Mouse (Mus musculus) liver, adult 2 months (tissue): ENCODE measurements around the gene Atp6ap1l. TPM values are rescaled to one million over a fixed set of nuclear protein-coding genes. Genes with fewer than 3 reads are reported as not detected.

Source experiments
- DNase-seq: peaks from one replicate; pipeline ENCODE4 v3.0.0-alpha.2; 2011; ENCODE audit warnings: low read depth, low spot score; ENCODE audit errors: extremely low read depth
- H3K27ac ChIP-seq: fragments of 200-500 bp; replicated peaks from 2 replicates; pipeline ENCODE4 v1.5.1; 2012; ENCODE audit warnings: low read depth, mild to moderate bottlenecking, control low read depth, inconsistent platforms, low read length; ENCODE audit not compliant: insufficient read depth
- H3K27me3 ChIP-seq: fragments of 200-500 bp; 2 replicates; pipeline ENCODE4 v1.6.1; 2012; ENCODE audit warnings: mild to moderate bottlenecking, moderate library complexity, low read length, inconsistent platforms; ENCODE audit not compliant: control insufficient read depth, insufficient read depth
- H3K36me3 ChIP-seq: fragments of 200-500 bp; 2 replicates; pipeline ENCODE4 v1.6.1; 2012; ENCODE audit warnings: low read length, inconsistent platforms; ENCODE audit not compliant: control insufficient read depth, insufficient read depth
- H3K4me1 ChIP-seq: fragments of 200-500 bp; 2 replicates; pipeline ENCODE4 v1.6.1; 2011; ENCODE audit warnings: low read length; ENCODE audit not compliant: control insufficient read depth, insufficient read depth
- H3K4me3 ChIP-seq: fragments of 200-500 bp; 2 replicates; pipeline ENCODE4 v1.5.1; 2011; ENCODE audit warnings: low read depth, mild to moderate bottlenecking, control low read depth, low read length, moderate library complexity; ENCODE audit not compliant: insufficient read depth
- H3K79me2 ChIP-seq: fragments of 200-500 bp; 2 replicates; pipeline ENCODE4 v1.6.1; 2012; ENCODE audit warnings: inconsistent platforms, mild to moderate bottlenecking, low read length, moderate library complexity; ENCODE audit not compliant: control insufficient read depth, insufficient read depth
- H3K9ac ChIP-seq: fragments of 200-500 bp; 2 replicates; pipeline ENCODE4 v1.6.1; 2012; ENCODE audit warnings: low read depth, mild to moderate bottlenecking, control low read depth, inconsistent platforms, low read length
- CTCF ChIP-seq: fragments of 200-500 bp; IDR thresholded peaks from 2 replicates; pipeline ENCODE4 v1.5.1; 2011; ENCODE audit warnings: low read depth, low read length, control low read depth
- POLR2A ChIP-seq: fragments of 200-500 bp; IDR thresholded peaks from 2 replicates; pipeline ENCODE4 v1.6.1; 2011; ENCODE audit warnings: low read length, control low read depth; ENCODE audit not compliant: insufficient read depth; ENCODE audit errors: extremely low read depth
- WGBS: fragments of 180-500 bp; shearing (Covaris S2); methylation state at CpG from one replicate; pipeline ENCODE4 v1.1.7; 2018; 5-methylcytosine and 5-hydroxymethylcytosine counted together
- polyA plus RNA-seq: library from polyadenylated mRNA; depleted of rRNA; stranded (reverse); fragments of >200 nt; gene quantifications from 2 replicates; pipeline ENCODE4 v1.2.3, GENCODE M21; 2012; rRNA removed
- total RNA-seq: library from RNA; depleted of rRNA; stranded (reverse); fragments of >200 nt; gene quantifications from 2 replicates; pipeline ENCODE4 v1.2.3, GENCODE M21; 2014; rRNA removed

Gene Atp6ap1l
- total and polyA plus RNA-seq, 2 experiments = not detected

- Histone ChIP-seq H3K79me2 (no peaks in the 10 kb centered on the region), H3K27ac (no peak overlapping the region), H3K27me3 (no peaks in the 10 kb centered on the region), H3K9ac (no peak overlapping the region), H3K36me3 (no peaks in the 10 kb centered on the region), H3K4me3 (no peak overlapping the region), H3K4me1 (no peaks in the 10 kb centered on the region)
- no peak for DNase-seq
- no peak for TF ChIP-seq POLR2A
- TF ChIP-seq CTCF = no peak
- 91% methylated on average over 7 of the region's 7 CpGs for WGBS
Measured at GRCm38 (mm10) chr13:90833641-90834207, 71.4 kb downstream of the Atp6ap1l start.

Other genes with a start within 250 kb of the Atp6ap1l start
- gene Rps23, start 17.6 kb upstream of the Atp6ap1l start, total RNA-seq = 305 and 309 TPM in 2 replicates
- 76.5 and 79.3 TPM in 2 replicates for gene Rps23, start 17.6 kb upstream of the Atp6ap1l start, polyA plus RNA-seq